Mouse (Mus musculus) hindbrain, postnatal 0 days (tissue): ENCODE measurements at regions not wholly inside any gene's neighbourhood (a gene's known extent, or its start where the extent isn't known, plus 50 kb on each side); places are given as distances from the start of the nearest gene placed in this dataset.

ENCODE experiments used
- ATAC-seq: fragments of 200-750 bp; cut with Nextera tagmentation; 2 replicates; pipeline ENCODE4 v1.8.0; 2017; ENCODE audit warnings: mild to moderate bottlenecking, moderate TSS enrichment, moderate library complexity
- DNase-seq: peaks from one replicate; pipeline ENCODE4 v3.0.0-alpha.2; 2015; ENCODE audit warnings: low spot score
- H3K27ac ChIP-seq: fragments of 300-500 bp; sonication (generic); 2 replicates; pipeline ENCODE4 v1.5.1; 2014; ENCODE audit warnings: mild to moderate bottlenecking
- H3K27me3 ChIP-seq: fragments of 300-500 bp; sonication (generic); 2 replicates; pipeline ENCODE4 v1.6.1; 2014; ENCODE audit warnings: low read length, mixed read lengths; ENCODE audit not compliant: insufficient read depth
- H3K36me3 ChIP-seq: fragments of 300-500 bp; sonication (generic); 2 replicates; pipeline ENCODE4 v1.6.1; 2014; ENCODE audit warnings: low read length, mixed read lengths; ENCODE audit not compliant: insufficient read depth
- H3K4me1 ChIP-seq: fragments of 300-500 bp; sonication (generic); 2 replicates; pipeline ENCODE4 v1.6.1; 2014; ENCODE audit warnings: antibody characterized with exemption, low read length, mixed read lengths; ENCODE audit not compliant: insufficient read depth
- H3K4me2 ChIP-seq: fragments of 300-500 bp; sonication (generic); 2 replicates; pipeline ENCODE4 v1.6.1; 2014; ENCODE audit warnings: low read depth, mild to moderate bottlenecking, low read length, moderate library complexity, mixed read lengths
- H3K4me3 ChIP-seq: fragments of 300-500 bp; sonication (generic); 2 replicates; pipeline ENCODE4 v1.5.1; 2014; ENCODE audit warnings: low read length
- H3K9ac ChIP-seq: fragments of 300-500 bp; sonication (generic); replicated peaks from 2 replicates; pipeline ENCODE4 v1.6.1; 2014; ENCODE audit warnings: mild to moderate bottlenecking, low read length, moderate library complexity, mixed read lengths
- H3K9me3 ChIP-seq: fragments of 300-500 bp; sonication (generic); 2 replicates; pipeline ENCODE4 v1.6.1; 2016; ENCODE audit warnings: low read length, mixed read lengths
- CTCF ChIP-seq: IDR thresholded peaks from 2 replicates; pipeline ENCODE4 v1.5.1; 2016; ENCODE audit warnings: antibody characterized with exemption, control low read depth, low read depth
- WGBS: fragments of 180-500 bp; shearing (Covaris S2); extraction: QIAGEN DNeasy Blood & Tissue Kit; methylation state at CpG from one replicate; pipeline ENCODE4 v1.1.7; 2014; 5-methylcytosine and 5-hydroxymethylcytosine counted together

- H3K36me3 ChIP-seq = no peaks in the 10 kb centered on the region
- WGBS = 2% methylated on average over 34 of the region's 34 CpGs
- H3K9ac ChIP-seq = 0 out of 2 replicates have a peak overlapping the region, but pooled peaks have one; percentile 10
- ATAC-seq = peak; percentile 51; the same call in 1 of the 2 replicates
- no peak for DNase-seq
- peak overlapping the region; percentile 61 for H3K4me2 ChIP-seq
- H3K4me1 ChIP-seq = peaks cover 6% of the 10 kb centered on the region; the same call in 1 of the 2 replicates
- peaks cover 60% of the 10 kb centered on the region for H3K27me3 ChIP-seq
- peak overlapping the region; percentile 32 for H3K4me3 ChIP-seq
- no peak for TF ChIP-seq CTCF
- H3K9me3 ChIP-seq = no peaks in the 10 kb centered on the region
- H3K27ac ChIP-seq = no peak overlapping the region
Observed at GRCm38 (mm10) chr17:85799865-85800356, 111.8 kb upstream of the Six2 start.

DNA sequence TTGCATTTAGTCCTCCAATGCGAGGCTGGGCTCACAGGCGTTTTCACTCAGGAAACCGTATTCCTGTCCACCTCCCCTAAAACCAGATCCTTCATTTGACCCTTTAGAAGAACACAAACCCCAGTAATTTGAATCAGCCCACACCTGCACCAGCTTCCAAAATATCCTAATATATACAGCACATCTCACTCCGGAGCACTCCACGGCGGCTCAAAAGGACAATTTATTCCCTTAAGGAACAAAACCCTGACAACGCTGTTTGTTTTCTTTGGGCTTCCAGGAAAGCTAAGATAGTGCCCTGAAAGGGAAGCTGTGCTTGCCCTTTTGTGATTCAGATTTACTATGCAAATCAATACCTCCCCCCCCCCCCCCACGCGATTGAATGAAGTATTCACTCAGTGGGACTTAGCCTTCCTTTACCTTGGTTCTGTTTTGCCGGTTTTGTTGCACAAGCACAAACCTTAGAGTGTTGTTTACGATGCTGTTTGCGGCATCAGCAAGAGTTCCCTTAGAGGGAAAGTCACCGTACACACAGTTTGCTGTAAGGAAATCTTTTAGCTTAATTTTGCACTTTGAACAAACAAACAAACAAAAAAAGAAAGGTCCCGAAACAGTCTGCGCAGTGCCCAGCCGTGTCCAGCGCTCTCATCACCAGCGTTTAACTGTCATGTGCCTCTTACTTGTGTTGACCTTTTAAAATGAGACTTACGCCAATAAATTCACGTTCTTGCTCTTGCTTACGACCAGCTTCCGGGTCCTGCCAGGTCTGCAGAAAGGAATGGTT, 111.2 kb upstream of the Six2 start:
- Histone ChIP-seq H3K4me2 (peak overlapping the region; percentile 61), H3K36me3 (no peaks in the 10 kb centered on the region), H3K4me3 (peak overlapping the region; percentile 32), H3K4me1 (peaks cover 6% of the 10 kb centered on the region; the same call in 1 of the 2 replicates), H3K9ac (no peak overlapping the region), H3K9me3 (no peaks in the 10 kb centered on the region), H3K27ac (no peak overlapping the region), H3K27me3 (peaks cover 66% of the 10 kb centered on the region)
- DNase-seq (no peak), ATAC-seq (no peak)
- WGBS = 4% methylated on average over 22 of the region's 22 CpGs
- no peak for TF ChIP-seq CTCF

- Histone ChIP-seq H3K36me3 (no peaks in the 10 kb centered on the region), H3K4me3 (no peak overlapping the region), H3K9ac (no peak overlapping the region), H3K4me1 (peaks cover 6% of the 10 kb centered on the region; the same call in 1 of the 2 replicates), H3K27ac (no peak overlapping the region), H3K9me3 (no peaks in the 10 kb centered on the region), H3K27me3 (peaks cover 58% of the 10 kb centered on the region), H3K4me2 (no peak overlapping the region)
- 82% methylated on average over 5 of the region's 5 CpGs for WGBS
- no peak for TF ChIP-seq CTCF
- ATAC-seq (no peak), DNase-seq (no peak)
Observed at GRCm38 (mm10) chr17:85797755-85798154, 109.7 kb upstream of the Six2 start.

- 68% methylated on average over 5 of the region's 5 CpGs for WGBS
Observed at GRCm38 (mm10) chr17:85795820-85796219, 107.7 kb upstream of the Six2 start.

GRCm38 (mm10) chr17:85785625-85786294, 97.7 kb upstream of the Six2 start:
- TF ChIP-seq CTCF = no peak
- Histone ChIP-seq H3K27me3 (no peaks in the 10 kb centered on the region), H3K27ac (no peak overlapping the region), H3K9me3 (no peaks in the 10 kb centered on the region), H3K4me3 (no peak overlapping the region), H3K36me3 (no peaks in the 10 kb centered on the region), H3K4me1 (no peaks in the 10 kb centered on the region), H3K9ac (no peak overlapping the region), H3K4me2 (no peak overlapping the region)
- ATAC-seq = no peak
- 54% methylated on average over 13 of the region's 13 CpGs for WGBS
- no peak for DNase-seq

More at GRCm38 (mm10) chr17:85795820-85796219, 107.7 kb upstream of the Six2 start:
- no peak overlapping the region for H3K4me2 ChIP-seq
- no peak overlapping the region for H3K27ac ChIP-seq
- no peaks in the 10 kb centered on the region for H3K9me3 ChIP-seq
- H3K4me1 ChIP-seq = peaks cover 6% of the 10 kb centered on the region; the same call in 1 of the 2 replicates
- H3K9ac ChIP-seq = no peak overlapping the region
- peaks cover 44% of the 10 kb centered on the region for H3K27me3 ChIP-seq
- H3K36me3 ChIP-seq = no peaks in the 10 kb centered on the region
- ATAC-seq = no peak
- no peak for TF ChIP-seq CTCF
- no peak for DNase-seq
- H3K4me3 ChIP-seq = no peak overlapping the region

- no peaks in the 10 kb centered on the region for H3K36me3 ChIP-seq
- TF ChIP-seq CTCF = no peak
- WGBS = 95% methylated on average over 10 of the region's 10 CpGs
- no peaks in the 10 kb centered on the region for H3K27me3 ChIP-seq
- H3K4me2 ChIP-seq = no peak overlapping the region
- no peak overlapping the region for H3K4me3 ChIP-seq
- H3K9me3 ChIP-seq = no peaks in the 10 kb centered on the region
- no peak overlapping the region for H3K9ac ChIP-seq
- ATAC-seq = no peak
- no peak for DNase-seq
- no peak overlapping the region for H3K27ac ChIP-seq
- no peaks in the 10 kb centered on the region; the same call in 1 of the 2 replicates for H3K4me1 ChIP-seq
Observed at GRCm38 (mm10) chr17:85780477-85780876, 92.4 kb upstream of the Six2 start.
